Mouse (Mus musculus): Measurements from ENCODE around the gene Arhgef10l.

GRCm38 (mm10) chr4:140524927-140525326 is 140.9 kb downstream of the Arhgef10l start:
- TF ChIP-seq CTCF (IDR thresholded peaks at IDR 0.05; ENCODE audit: low read depth) = no peak
- TF ChIP-seq EP300 (IDR thresholded peaks at IDR 0.05; ENCODE audit: low read depth) = no peak

Data from liver, embryonic 14.5 days (tissue).